Comparison of ENCODE assay signal across 21 mouse cellular contexts in the genomic region with DNA sequence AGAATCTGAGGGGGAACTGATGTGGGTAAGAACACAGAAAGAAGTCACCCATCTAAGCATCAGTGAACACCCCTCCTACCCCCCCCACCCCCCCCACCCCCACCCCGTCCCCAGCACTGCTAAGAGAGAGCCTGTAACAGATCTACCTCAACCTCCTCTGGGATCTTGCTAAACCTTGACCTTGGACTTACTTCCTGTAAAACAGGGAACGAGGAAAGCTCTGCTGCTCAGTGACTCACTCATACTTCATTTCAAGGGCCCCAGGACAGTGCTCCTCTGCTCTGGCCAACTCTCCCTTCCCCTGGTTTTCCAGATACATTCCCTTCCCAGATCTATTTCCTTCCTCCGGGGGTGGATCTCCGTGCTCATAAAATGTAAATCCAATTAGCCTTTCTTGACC.
A peak's percentile ranks its signal among the peaks of the same experiment; 100 is the strongest.
DNase-seq lines count a peak whose midpoint lies in the region; ATAC-seq and TF ChIP-seq lines count a peak whose summit lies in the region.
"Had no signal": no experiment of that assay in that cellular context is flagged by ENCODE, and none has a peak within 500 bp of the region (broad histone marks: within the 10 kb centered on the region; RNA-seq: fewer than 3 reads in every experiment).

No protein-coding gene starts in this region.

- DNase-seq in adrenal gland, adult (ENCODE audit: inconsistent age in 2 of 2, low spot score in 1 of 2) = peak; percentile 40 to 76
- DNase-seq in adrenal gland, postnatal 4 days (ENCODE audit: low spot score in 2 of 2) = no peak
- DNase-seq in kidney, postnatal 0 days (ENCODE audit: low spot score) = peak; percentile 38
- no peak for DNase-seq in kidney, adult 9 months
- peak; percentile 43 for DNase-seq in NIH3T3 (ENCODE audit: low read depth)
- DNase-seq in adrenal gland, postnatal 36 days = peak; percentile 27 to 29
- DNase-seq in layer of hippocampus, postnatal 25 days (ENCODE audit: extremely low spot score in 1 of 2, low spot score in 1 of 2) = no peak
- no peak for DNase-seq in c-Kit-positive CD71-positive TER-119-positive erythroid progenitor cells, embryonic 14.5 days (ENCODE audit: low spot score)
- DNase-seq: cerebellum, adult 11 months; cerebellum, adult 8-10 months; cerebellum, postnatal 14 days; gastrocnemius, postnatal 36 days; heart, adult 11 months; heart, postnatal 36 days had no signal

- no peak overlapping the region for H3K4me3 ChIP-seq in kidney, postnatal 0 days (replicated peaks; ENCODE audit: low read depth, low read length)
- H3K4me3 ChIP-seq: embryonic facial prominence, embryonic 12.5 days; forebrain, embryonic 15.5 days; heart, embryonic 13.5 days; hindbrain, embryonic 12.5 days had no signal

- no peaks in the 10 kb centered on the region for H3K4me1 ChIP-seq in kidney, postnatal 0 days (replicated peaks; ENCODE audit: insufficient read depth, low read length)

- WGBS in kidney, postnatal 0 days = 17% methylated on average over 4 of the region's 4 CpGs

- H3K27me3 ChIP-seq in kidney, postnatal 0 days (ENCODE audit: insufficient read depth, low read length) = no peaks in the 10 kb centered on the region
- H3K27me3 ChIP-seq: embryonic facial prominence, embryonic 12.5 days; forebrain, embryonic 15.5 days; heart, embryonic 13.5 days; hindbrain, embryonic 12.5 days had no signal

- H3K27ac ChIP-seq in kidney, postnatal 0 days = no peak overlapping the region
- H3K27ac ChIP-seq: embryonic facial prominence, embryonic 12.5 days; forebrain, embryonic 15.5 days; heart, embryonic 13.5 days; hindbrain, embryonic 12.5 days had no signal

- no peaks in the 10 kb centered on the region for H3K9me3 ChIP-seq in kidney, postnatal 0 days (replicated peaks; ENCODE audit: low read length)
- H3K9me3 ChIP-seq: embryonic facial prominence, embryonic 12.5 days; forebrain, embryonic 15.5 days; heart, embryonic 13.5 days; hindbrain, embryonic 12.5 days had no signal

- no peak overlapping the region for H3K4me2 ChIP-seq in kidney, postnatal 0 days (ENCODE audit: low read length)
- H3K4me2 ChIP-seq: embryonic facial prominence, embryonic 12.5 days; forebrain, embryonic 15.5 days; heart, embryonic 13.5 days; hindbrain, embryonic 12.5 days had no signal

- no peak overlapping the region for H3K9ac ChIP-seq in kidney, postnatal 0 days (ENCODE audit: low read depth, low read length)
- H3K9ac ChIP-seq: embryonic facial prominence, embryonic 12.5 days; forebrain, embryonic 15.5 days; heart, embryonic 13.5 days; hindbrain, embryonic 12.5 days had no signal

- ATAC-seq in kidney, postnatal 0 days (replicated peaks; ENCODE audit: low FRiP score, low read depth) = no peak
- ATAC-seq: forebrain, embryonic 15.5 days; hindbrain, embryonic 16.5 days; inflammation-experienced regulatory T-cells, adult 6 months; intestine, postnatal 0 days had no signal

- TF ChIP-seq CTCF in kidney, postnatal 0 days (IDR thresholded peaks at IDR 0.05; ENCODE audit: low read depth) = no peak

- H3K36me3 ChIP-seq in kidney, postnatal 0 days (ENCODE audit: insufficient read depth, low read length) = no peaks in the 10 kb centered on the region
- H3K36me3 ChIP-seq: embryonic facial prominence, embryonic 12.5 days; forebrain, embryonic 15.5 days; heart, embryonic 13.5 days; hindbrain, embryonic 12.5 days had no signal

Comparison
In these comparisons a context has a peak if more than half of its experiments do, and no peak if none do; other contexts are left out.
1. DNase-seq: peak in adrenal gland, adult (2 of 2), kidney, postnatal 0 days (single experiment), NIH3T3 (single experiment) and adrenal gland, postnatal 36 days (2 of 2); none in adrenal gland, postnatal 4 days (0 of 2), kidney, adult 9 months (single experiment), layer of hippocampus, postnatal 25 days (0 of 2) and c-Kit-positive CD71-positive TER-119-positive erythroid progenitor cells, embryonic 14.5 days (single experiment).